Mouse (Mus musculus): ENCODE measurements around the gene R3hdm4. TPM values are rescaled to one million over a fixed set of nuclear protein-coding genes. Genes with fewer than 3 reads are reported as not detected.

R3hdm4 gene
- polyA plus RNA-seq, 1 experiment from 2014 or later = 170 TPM

DNA sequence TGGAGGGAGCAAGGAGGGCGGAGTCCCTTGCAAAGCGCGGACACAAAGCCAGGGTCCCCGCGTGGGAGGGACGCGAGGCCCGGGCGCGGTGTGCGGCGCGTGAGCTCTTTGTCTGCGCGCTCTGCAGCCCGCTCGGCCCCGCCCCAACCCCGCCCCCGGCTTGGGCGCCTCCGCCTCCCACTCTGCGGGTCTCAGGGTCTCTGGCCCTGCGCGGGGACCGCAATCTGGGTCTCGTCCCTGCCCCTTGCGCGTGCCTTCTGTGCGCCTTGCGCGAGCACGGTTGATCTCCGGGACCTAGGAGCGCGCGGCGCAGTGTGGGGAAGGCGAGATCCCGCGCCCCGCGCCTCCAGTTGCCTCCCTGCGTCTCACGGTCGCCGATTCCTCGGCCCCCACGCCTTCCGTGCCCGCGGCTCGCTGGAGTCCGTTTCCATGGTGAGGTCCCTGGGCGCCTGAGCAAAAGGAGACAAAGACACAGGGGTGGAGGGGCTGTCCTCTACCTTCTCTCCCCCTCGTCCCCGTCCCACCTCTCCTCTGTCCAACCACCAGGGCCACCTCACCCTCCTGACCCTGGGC lies 46.6 kb downstream of the R3hdm4 start, which contains the start of the genes Prtn3 and Plppr3:
Gene Prtn3 (plus strand): TSS at position 187 of the 573 bp plus-strand sequence.
Gene Plppr3 (minus strand): TSS at position 345 of the 573 bp plus-strand sequence.
- ATAC-seq (ENCODE audit: low FRiP score, low TSS enrichment) = peak; percentile 80
- peaks cover 33% of the 10 kb centered on the region for H3K4me1 ChIP-seq (ENCODE audit: insufficient read depth, low read length)
- under 1% methylated on average over 47 of the region's 57 CpGs for WGBS
- H3K27me3 ChIP-seq (ENCODE audit: insufficient read depth, low read length) = no peaks in the 10 kb centered on the region
- H3K4me3 ChIP-seq (ENCODE audit: low read length) = peak within 1 kb of the TSS; percentile 78
- H3K9me3 ChIP-seq (ENCODE audit: low read length) = no peaks in the 10 kb centered on the region
- H3K36me3 ChIP-seq (ENCODE audit: insufficient read depth, low read length) = peaks cover 6% of the 10 kb centered on the region
- peak within 1 kb of the TSS; percentile 66; the same call in 1 of the 2 replicates for H3K27ac ChIP-seq (ENCODE audit: low read length)
- H3K9ac ChIP-seq (replicated peaks; ENCODE audit: low read length) = peak within 1 kb of the TSS; percentile 92
- peak within 1 kb of the TSS; percentile 97 for H3K4me2 ChIP-seq (replicated peaks; ENCODE audit: low read depth, low read length)

DNA sequence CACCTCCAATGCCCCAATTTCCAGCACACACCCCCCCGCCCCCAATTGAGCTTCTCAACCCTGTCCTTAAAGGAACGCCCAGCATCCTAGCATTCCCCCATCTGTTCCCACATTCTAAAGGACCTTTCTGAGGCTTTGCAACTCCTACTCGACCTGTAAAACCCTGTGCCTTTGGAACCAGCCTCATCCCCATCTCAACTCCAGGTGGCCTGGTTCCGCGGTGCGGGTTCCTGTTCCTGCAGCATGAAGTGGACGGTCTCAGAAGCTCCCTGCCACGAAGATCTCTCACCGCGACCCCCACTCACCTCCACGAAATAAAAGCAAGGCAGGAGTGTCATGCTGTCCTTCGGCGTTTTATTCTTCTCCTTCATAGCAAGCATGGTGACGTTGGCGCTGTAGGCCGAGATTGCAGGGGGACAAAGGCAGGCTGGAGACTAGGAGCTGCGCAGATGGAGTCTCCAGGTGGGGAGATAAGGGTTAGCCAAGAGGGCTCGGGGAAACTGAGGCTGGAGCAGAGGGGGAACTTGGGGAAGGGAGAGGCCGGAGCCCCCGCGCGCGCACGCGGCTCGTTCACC lies 47.2 kb downstream of the R3hdm4 start:
- ATAC-seq (ENCODE audit: low FRiP score, low TSS enrichment) = peak; percentile 16; the same call in 1 of the 2 replicates
- H3K4me2 ChIP-seq (replicated peaks; ENCODE audit: low read depth, low read length) = peak overlapping the region; percentile 97
- peak overlapping the region; percentile 66; the same call in 1 of the 2 replicates for H3K27ac ChIP-seq (ENCODE audit: low read length)
- peaks cover 6% of the 10 kb centered on the region for H3K36me3 ChIP-seq (ENCODE audit: insufficient read depth, low read length)
- 1% methylated on average over 26 of the region's 26 CpGs for WGBS
- H3K4me3 ChIP-seq (ENCODE audit: low read length) = peak overlapping the region; percentile 78
- peaks cover 32% of the 10 kb centered on the region for H3K4me1 ChIP-seq (ENCODE audit: insufficient read depth, low read length)
- peak overlapping the region; percentile 92 for H3K9ac ChIP-seq (replicated peaks; ENCODE audit: low read length)
- no peaks in the 10 kb centered on the region for H3K27me3 ChIP-seq (ENCODE audit: insufficient read depth, low read length)
- no peaks in the 10 kb centered on the region for H3K9me3 ChIP-seq (ENCODE audit: low read length)

DNA sequence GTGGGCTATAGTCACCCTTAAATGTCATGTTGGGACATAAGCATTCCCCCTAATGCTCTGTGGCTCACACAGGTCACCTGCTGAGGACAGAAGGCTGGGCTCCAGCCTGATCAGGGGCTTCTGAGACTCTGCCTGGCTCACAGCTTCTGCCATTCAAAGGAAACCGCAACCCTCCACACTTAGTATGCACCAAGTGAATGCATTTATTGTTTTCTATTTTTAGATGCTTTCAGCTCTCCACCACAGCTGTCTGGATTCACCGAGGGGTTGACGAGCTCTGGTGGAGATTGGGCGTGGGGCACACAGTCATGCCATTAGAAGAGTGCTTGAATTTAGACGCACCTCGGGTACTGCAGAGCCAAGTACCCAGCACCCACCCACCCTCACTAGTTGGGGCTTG lies 47.7 kb downstream of the R3hdm4 start:
- Histone ChIP-seq H3K27me3 (ENCODE audit: insufficient read depth, low read length) (no peaks in the 10 kb centered on the region), H3K27ac (ENCODE audit: low read length) (peak overlapping the region; percentile 29; the same call in 1 of the 2 replicates), H3K36me3 (ENCODE audit: insufficient read depth, low read length) (peaks cover 6% of the 10 kb centered on the region), H3K4me2 (replicated peaks; ENCODE audit: low read depth, low read length) (peak overlapping the region; percentile 97), H3K9ac (replicated peaks; ENCODE audit: low read length) (peak overlapping the region; percentile 92), H3K4me1 (ENCODE audit: insufficient read depth, low read length) (peaks cover 32% of the 10 kb centered on the region), H3K9me3 (ENCODE audit: low read length) (no peaks in the 10 kb centered on the region), H3K4me3 (ENCODE audit: low read length) (peak overlapping the region; percentile 78)
- WGBS = 7% methylated on average over 6 of the region's 6 CpGs
- ATAC-seq (ENCODE audit: low FRiP score, low TSS enrichment) = no peak

DNA sequence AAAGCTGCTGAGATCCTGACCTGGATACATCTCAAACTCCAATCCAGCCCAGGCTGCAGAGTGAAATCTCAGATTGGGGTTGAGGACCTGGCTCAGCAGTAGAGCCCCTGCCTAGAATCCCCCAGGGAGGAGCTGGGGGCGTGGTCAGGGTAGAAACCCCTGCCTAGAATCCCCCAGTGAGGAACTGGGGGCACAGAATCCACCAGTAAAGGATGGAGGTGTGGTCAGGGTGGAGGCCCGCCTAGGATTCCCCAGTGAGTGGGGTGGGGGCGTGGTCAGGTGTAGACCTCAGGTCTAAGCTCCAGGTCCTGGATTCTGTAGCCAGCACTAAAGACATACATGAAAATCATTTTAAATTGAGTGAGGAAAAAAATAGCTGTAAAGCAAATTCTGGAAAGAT lies 48.1 kb downstream of the R3hdm4 start:
- peaks cover 6% of the 10 kb centered on the region for H3K36me3 ChIP-seq (ENCODE audit: insufficient read depth, low read length)
- H3K9ac ChIP-seq (replicated peaks; ENCODE audit: low read length) = peak overlapping the region; percentile 92; the same call in 1 of the 2 replicates
- H3K4me1 ChIP-seq (ENCODE audit: insufficient read depth, low read length) = peaks cover 29% of the 10 kb centered on the region
- H3K9me3 ChIP-seq (ENCODE audit: low read length) = no peaks in the 10 kb centered on the region
- peak overlapping the region; percentile 97 for H3K4me2 ChIP-seq (replicated peaks; ENCODE audit: low read depth, low read length)
- H3K4me3 ChIP-seq (ENCODE audit: low read length) = peak overlapping the region; percentile 78
- 54% methylated on average over 3 of the region's 3 CpGs for WGBS
- H3K27ac ChIP-seq (ENCODE audit: low read length) = 0 out of 2 replicates have a peak overlapping the region, but pooled peaks have one; percentile 29
- H3K27me3 ChIP-seq (ENCODE audit: insufficient read depth, low read length) = no peaks in the 10 kb centered on the region
- ATAC-seq (ENCODE audit: low FRiP score, low TSS enrichment) = no peak

DNA sequence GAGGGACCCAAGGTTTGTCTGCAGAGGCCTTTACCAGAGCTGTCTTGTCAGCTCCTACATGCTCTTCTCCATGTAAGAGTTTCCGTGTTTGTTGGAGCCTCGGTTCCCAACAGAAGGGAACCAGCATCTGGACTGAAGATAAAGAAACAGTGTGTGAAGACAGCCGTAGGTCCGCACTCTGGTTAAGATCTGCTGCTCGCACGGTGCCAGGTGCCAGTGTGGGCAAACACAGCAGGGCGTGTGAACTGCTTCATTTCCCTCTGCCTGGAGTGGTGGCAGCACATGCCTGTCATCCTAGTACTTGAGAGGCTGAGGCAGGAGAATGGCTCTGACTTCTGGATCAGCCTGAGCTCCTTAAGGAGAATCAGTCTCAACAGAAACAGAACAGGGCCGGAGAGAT lies 49.2 kb downstream of the R3hdm4 start:
- Histone ChIP-seq H3K4me3 (ENCODE audit: low read length) (no peak overlapping the region), H3K27ac (ENCODE audit: low read length) (no peak overlapping the region), H3K36me3 (ENCODE audit: insufficient read depth, low read length) (peaks cover 7% of the 10 kb centered on the region), H3K9me3 (ENCODE audit: low read length) (no peaks in the 10 kb centered on the region), H3K9ac (replicated peaks; ENCODE audit: low read length) (no peak overlapping the region), H3K4me2 (replicated peaks; ENCODE audit: low read depth, low read length) (no peak overlapping the region), H3K27me3 (ENCODE audit: insufficient read depth, low read length) (no peaks in the 10 kb centered on the region), H3K4me1 (ENCODE audit: insufficient read depth, low read length) (peaks cover 20% of the 10 kb centered on the region)
- ATAC-seq (ENCODE audit: low FRiP score, low TSS enrichment) = no peak
- WGBS = 94% methylated on average over 8 of the region's 8 CpGs

DNA sequence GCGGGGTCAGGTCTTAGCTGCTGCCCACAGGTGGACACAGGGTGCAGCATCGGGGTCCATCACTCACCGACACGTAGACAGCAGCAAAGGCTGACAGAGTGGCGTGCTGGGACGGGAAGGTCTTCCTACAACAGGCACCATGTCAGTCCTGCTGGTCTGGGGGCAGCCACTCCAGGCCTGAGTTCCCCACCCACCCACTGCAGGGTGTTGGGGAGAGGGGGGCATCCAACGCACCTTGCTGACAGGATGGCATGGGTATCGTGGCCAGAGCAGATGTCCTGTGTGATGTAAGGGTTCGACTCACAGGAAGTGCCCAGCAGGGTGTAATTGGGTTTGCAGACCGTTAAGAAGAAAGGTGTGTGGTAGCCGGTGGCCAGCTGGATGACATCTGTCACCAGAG lies 54.4 kb downstream of the R3hdm4 start:
- H3K36me3 ChIP-seq (ENCODE audit: insufficient read depth, low read length) = peaks cover 45% of the 10 kb centered on the region
- H3K9ac ChIP-seq (replicated peaks; ENCODE audit: low read length) = no peak overlapping the region
- H3K4me2 ChIP-seq (replicated peaks; ENCODE audit: low read depth, low read length) = no peak overlapping the region
- H3K4me3 ChIP-seq (ENCODE audit: low read length) = no peak overlapping the region
- no peaks in the 10 kb centered on the region for H3K9me3 ChIP-seq (ENCODE audit: low read length)
- H3K27me3 ChIP-seq (ENCODE audit: insufficient read depth, low read length) = no peaks in the 10 kb centered on the region
- peaks cover 12% of the 10 kb centered on the region; the same call in 1 of the 2 replicates for H3K4me1 ChIP-seq (ENCODE audit: insufficient read depth, low read length)
- WGBS = 78% methylated on average over 11 of the region's 11 CpGs
- no peak overlapping the region for H3K27ac ChIP-seq (ENCODE audit: low read length)
- no peak for ATAC-seq (ENCODE audit: low FRiP score, low TSS enrichment)

DNA sequence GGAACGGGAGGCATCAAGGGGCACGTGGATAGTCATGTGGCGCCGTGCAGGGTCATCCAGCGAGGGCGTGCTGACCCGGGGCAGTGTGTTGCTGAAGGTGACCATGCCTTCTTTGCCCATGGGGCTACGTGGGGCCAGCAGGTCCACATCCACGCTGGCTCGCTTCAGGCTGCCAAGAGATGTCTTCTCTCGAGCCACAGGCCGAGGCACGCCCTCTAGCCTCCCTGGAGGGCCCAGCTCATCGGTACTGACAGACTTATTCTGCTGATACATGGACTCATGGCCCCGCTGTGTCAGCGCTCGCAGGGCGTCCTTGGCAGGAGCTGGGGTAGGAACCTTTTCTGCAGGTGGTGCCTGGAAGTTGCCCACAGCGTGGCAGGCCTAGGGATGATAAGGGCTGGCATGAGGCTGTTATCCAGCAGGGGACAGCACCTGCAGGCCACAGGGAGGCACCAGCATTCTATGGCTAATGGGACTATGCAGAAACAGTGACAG lies 55.2 kb downstream of the R3hdm4 start:
- peaks cover 19% of the 10 kb centered on the region for H3K4me1 ChIP-seq (ENCODE audit: insufficient read depth, low read length)
- no peak overlapping the region for H3K27ac ChIP-seq (ENCODE audit: low read length)
- 67% methylated on average over 19 of the region's 19 CpGs for WGBS
- H3K27me3 ChIP-seq (ENCODE audit: insufficient read depth, low read length) = no peaks in the 10 kb centered on the region
- no peak overlapping the region for H3K4me3 ChIP-seq (ENCODE audit: low read length)
- no peak overlapping the region for H3K4me2 ChIP-seq (replicated peaks; ENCODE audit: low read depth, low read length)
- peaks cover 47% of the 10 kb centered on the region for H3K36me3 ChIP-seq (ENCODE audit: insufficient read depth, low read length)
- H3K9me3 ChIP-seq (ENCODE audit: low read length) = no peaks in the 10 kb centered on the region
- no peak overlapping the region for H3K9ac ChIP-seq (replicated peaks; ENCODE audit: low read length)
- ATAC-seq (ENCODE audit: low FRiP score, low TSS enrichment) = no peak; the same call in 1 of the 2 replicates

DNA sequence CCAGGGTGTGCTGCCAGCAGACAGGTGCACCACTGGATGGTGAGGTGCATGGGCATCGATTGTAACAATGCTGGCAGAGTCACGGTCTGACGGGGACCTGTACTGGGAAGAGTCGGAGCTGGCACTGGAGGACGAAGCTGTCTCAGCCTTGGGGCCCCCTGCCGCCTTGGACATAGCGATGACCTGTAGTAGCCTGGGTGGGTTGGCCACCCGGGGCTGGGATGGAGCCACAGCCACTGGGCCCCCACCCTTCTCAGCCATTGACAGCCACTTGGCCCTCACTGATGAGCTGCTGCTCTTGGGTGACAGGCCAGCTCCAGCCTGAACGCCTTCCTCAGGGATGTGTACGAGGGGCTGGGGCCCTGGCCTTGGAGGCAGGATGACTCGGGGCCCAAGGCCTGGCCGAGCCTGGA lies 55.8 kb downstream of the R3hdm4 start:
- H3K9me3 ChIP-seq (ENCODE audit: low read length) = no peaks in the 10 kb centered on the region
- 54% methylated on average over 12 of the region's 12 CpGs for WGBS
- H3K4me1 ChIP-seq (ENCODE audit: insufficient read depth, low read length) = peaks cover 26% of the 10 kb centered on the region
- H3K27ac ChIP-seq (ENCODE audit: low read length) = no peak overlapping the region
- 0 out of 2 replicates have a peak overlapping the region, but pooled peaks have one; percentile 11 for H3K9ac ChIP-seq (replicated peaks; ENCODE audit: low read length)
- peaks cover 53% of the 10 kb centered on the region for H3K36me3 ChIP-seq (ENCODE audit: insufficient read depth, low read length)
- H3K4me3 ChIP-seq (ENCODE audit: low read length) = no peak overlapping the region
- H3K27me3 ChIP-seq (ENCODE audit: insufficient read depth, low read length) = no peaks in the 10 kb centered on the region
- no peak overlapping the region for H3K4me2 ChIP-seq (replicated peaks; ENCODE audit: low read depth, low read length)
- peak; percentile 23 for ATAC-seq (ENCODE audit: low FRiP score, low TSS enrichment)

DNA sequence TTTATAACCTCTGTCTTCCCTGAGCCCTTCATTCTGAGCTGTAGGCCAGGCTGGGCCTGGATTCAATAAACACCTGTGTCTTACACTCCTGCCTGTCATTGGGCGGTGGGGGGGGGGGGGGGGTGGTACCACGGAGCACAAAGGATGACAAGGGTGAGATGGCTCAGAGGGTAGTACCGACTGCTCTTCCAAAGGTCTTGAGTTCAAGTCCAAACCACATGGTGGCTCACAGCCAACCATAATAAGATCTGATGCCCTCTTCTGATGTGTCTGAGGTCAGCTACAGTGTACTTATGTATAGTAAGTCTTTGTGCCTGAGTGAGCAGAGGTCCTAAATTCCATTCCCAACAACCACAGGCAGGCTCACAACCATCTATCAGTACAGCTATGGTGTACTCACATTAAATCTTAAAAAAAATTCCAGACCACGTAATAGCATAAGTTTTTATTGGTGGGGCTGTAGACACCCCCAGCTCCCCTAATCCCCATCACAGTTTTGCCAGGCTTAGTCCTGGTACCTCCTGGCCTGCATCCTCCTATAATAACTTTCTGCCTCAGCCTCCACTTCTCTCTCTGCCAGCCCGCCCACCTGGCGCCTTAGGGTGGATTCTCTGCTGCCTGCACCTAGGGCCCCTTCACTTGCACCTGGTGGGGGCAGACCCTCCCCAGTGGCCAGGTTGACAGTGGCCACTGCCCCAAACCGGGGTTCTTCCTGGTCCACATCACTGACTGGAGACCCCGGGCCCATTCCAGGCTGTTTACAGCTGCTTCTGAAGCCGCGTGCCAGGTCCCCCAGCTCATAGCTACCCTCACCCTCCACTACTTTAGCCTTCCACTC lies 56.4 kb downstream of the R3hdm4 start:
- H3K9ac ChIP-seq (replicated peaks; ENCODE audit: low read length) = 0 out of 2 replicates have a peak overlapping the region, but pooled peaks have one; percentile 11
- H3K27ac ChIP-seq (ENCODE audit: low read length) = 0 out of 2 replicates have a peak overlapping the region, but pooled peaks have one; percentile 29
- 43% methylated on average over 10 of the region's 10 CpGs for WGBS
- no peak overlapping the region for H3K4me3 ChIP-seq (ENCODE audit: low read length)
- no peaks in the 10 kb centered on the region for H3K27me3 ChIP-seq (ENCODE audit: insufficient read depth, low read length)
- H3K4me1 ChIP-seq (ENCODE audit: insufficient read depth, low read length) = peaks cover 32% of the 10 kb centered on the region
- H3K36me3 ChIP-seq (ENCODE audit: insufficient read depth, low read length) = peaks cover 59% of the 10 kb centered on the region
- no peaks in the 10 kb centered on the region for H3K9me3 ChIP-seq (ENCODE audit: low read length)
- no peak overlapping the region for H3K4me2 ChIP-seq (replicated peaks; ENCODE audit: low read depth, low read length)
- ATAC-seq (ENCODE audit: low FRiP score, low TSS enrichment) = peak; percentile 21
